Mouse (Mus musculus): ENCODE results near the gene Dnase1l3.

DNA sequence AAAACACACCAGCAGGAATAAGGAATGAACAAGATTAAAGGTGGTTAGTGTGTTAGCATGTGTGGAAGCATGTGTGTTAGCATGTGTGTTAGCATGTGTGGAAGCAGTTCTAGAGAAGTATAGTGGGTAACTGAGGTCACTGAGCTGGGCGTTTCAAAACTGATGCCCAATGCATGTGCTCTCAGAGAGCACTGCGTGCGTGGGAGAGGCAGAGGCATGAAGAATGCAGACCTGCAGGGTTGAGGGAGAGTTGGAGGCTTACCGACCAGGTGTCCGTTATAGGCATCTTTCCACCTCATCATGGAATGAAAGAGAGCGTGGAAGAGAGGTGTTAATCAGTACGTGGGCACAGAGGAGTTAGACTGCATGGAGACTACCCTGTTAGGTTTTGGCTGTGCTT lies 26.2 kb upstream of the Dnase1l3 start:
- TF ChIP-seq POLR2A (IDR thresholded peaks at IDR 0.05; ENCODE audit: low read depth, low read length) (no peak), CTCF (IDR thresholded peaks at IDR 0.05; ENCODE audit: extremely low read depth, insufficient read depth, insufficient read length, insufficient replicate concordance) (no peak)

Measured in spleen, adult 2 months (tissue).